Comparison of ENCODE assay signal across 9 mouse cellular contexts in genomic region chr5:31576539-31576975, GRCm38 (mm10). TPM values are rescaled to one million over a fixed set of nuclear protein-coding genes. Genes with fewer than 3 reads are reported as not detected.
A peak's percentile ranks its signal among the peaks of the same experiment; 100 is the strongest.
DNase-seq lines count a peak whose midpoint lies in the region; TF ChIP-seq lines count a peak whose summit lies in the region.
"Had no signal": no experiment of that assay in that cellular context is flagged by ENCODE, and none has a peak within 500 bp of the region (broad histone marks: within the 10 kb centered on the region; RNA-seq: fewer than 3 reads in every experiment).

No protein-coding gene starts in this region.

- peak; percentile 51 for DNase-seq in gastrocnemius, adult 2 months
- no peak for DNase-seq in gastrocnemius, postnatal 14 days
- DNase-seq in right cerebral cortex, postnatal 25 days, result peak; percentile 72
- no peak for DNase-seq in right cerebral cortex, postnatal 14 days
- peak; percentile 52 for DNase-seq in kidney, postnatal 14 days
- DNase-seq in embryo, embryonic 11 days, result no peak
- DNase-seq in cerebellum, adult 9-11 months, result no peak
- no peak for DNase-seq in spleen, postnatal 36 days (ENCODE audit: low spot score in 2 of 2)

- intact Hi-C loops in gastrocnemius, adult 2 months (cut with DNase I), result no loop called here
- intact Hi-C loops in gastrocnemius, postnatal 14 days (cut with DNase I; ENCODE audit: low total_unique reads), result no loop called here

- no peak for TF ChIP-seq CTCF in gastrocnemius, adult 2 months (IDR thresholded peaks at IDR 0.05)

- no peak overlapping the region for H3K4me3 ChIP-seq in gastrocnemius, adult 2 months
- H3K4me3 ChIP-seq: neural tube, embryonic 13.5 days had no signal

- H3K27ac ChIP-seq in gastrocnemius, adult 2 months, result no peak overlapping the region
- H3K27ac ChIP-seq: neural tube, embryonic 13.5 days had no signal

RNA-seq across cellular contexts. Expression of gene Mrpl33, which starts 20.2 kb away (rescaled TPM):
- total RNA-seq in gastrocnemius, adult 2 months (2021), result 100 to 1,000 TPM; 221 to 296 TPM
- 100 to 1,000 TPM; 237 TPM for total RNA-seq in gastrocnemius, postnatal 14 days (2021)

RNA-seq across cellular contexts. Expression of gene Supt7l, which starts 49.0 kb away (rescaled TPM):
- 10 to 100 TPM in 1 of 2 experiments, 1 to 10 TPM in 1; 9.6 to 12.5 TPM for total RNA-seq in gastrocnemius, adult 2 months (2021)
- 1 to 10 TPM; 9.6 to 10.0 TPM for total RNA-seq in gastrocnemius, postnatal 14 days (2021)

RNA-seq across cellular contexts. Expression of gene Slc4a1ap, which starts 49.8 kb away (rescaled TPM):
- 10 to 100 TPM; 20.5 to 25.7 TPM for total RNA-seq in gastrocnemius, adult 2 months (2021)
- total RNA-seq in gastrocnemius, postnatal 14 days (2021), result 10 to 100 TPM; 19.6 to 20.4 TPM

Comparison
In these comparisons a context has a peak if more than half of its experiments do, and no peak if none do; other contexts are left out.
1. DNase-seq: peak in gastrocnemius, adult 2 months (single experiment), right cerebral cortex, postnatal 25 days (single experiment) and kidney, postnatal 14 days (single experiment); none in gastrocnemius, postnatal 14 days (single experiment), right cerebral cortex, postnatal 14 days (single experiment), embryo, embryonic 11 days (single experiment), cerebellum, adult 9-11 months (single experiment) and spleen, postnatal 36 days (0 of 2).